Mouse (Mus musculus): ENCODE data around the gene Gm45521.

DNA sequence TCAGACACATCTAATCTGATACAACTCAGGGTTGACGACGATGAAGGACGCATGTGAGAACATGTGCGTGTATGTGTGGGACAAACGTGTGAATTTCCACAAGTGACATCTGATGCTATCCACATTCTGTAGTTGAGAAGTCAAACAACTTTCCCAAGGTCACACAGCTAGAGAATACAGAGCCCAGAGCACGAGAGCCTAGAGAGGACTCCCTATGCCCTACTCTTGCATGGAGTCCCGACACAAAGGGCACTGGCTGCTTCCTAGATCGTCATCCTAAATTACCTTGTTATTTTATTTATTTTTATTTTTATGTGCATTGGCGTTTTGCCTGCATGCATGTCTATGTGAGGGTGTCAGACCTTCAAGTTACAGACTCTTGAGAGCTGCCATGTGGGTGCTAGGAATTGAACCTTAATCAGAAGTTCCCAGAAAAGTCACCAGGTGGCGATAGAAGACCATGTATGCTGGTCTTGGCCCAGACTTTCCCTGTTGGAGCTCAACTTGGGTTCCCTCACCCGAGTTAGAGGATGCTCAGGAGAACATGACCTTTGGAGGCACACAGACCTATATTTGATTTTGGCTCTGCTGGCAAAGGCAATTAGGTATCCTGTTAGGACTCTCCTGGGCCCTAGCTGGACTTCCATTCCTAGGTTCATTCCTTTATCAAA, 7.3 kb downstream of the Gm45521 start:
- no peak for TF ChIP-seq POLR2A (IDR thresholded peaks at IDR 0.05; ENCODE audit: borderline replicate concordance, extremely low read depth, low read depth, low read length)
- TF ChIP-seq CTCF (IDR thresholded peaks at IDR 0.05; ENCODE audit: insufficient read depth, low read length) = peak; percentile 75
